Mouse (Mus musculus) heart, postnatal 36 days (tissue): ENCODE measurements around the gene Asphd1. TPM values are rescaled to one million over a fixed set of nuclear protein-coding genes. Genes with fewer than 3 reads are reported as not detected.
A peak's percentile ranks its signal among the peaks of the same experiment; 100 is the strongest.
"Not testable (repeated sequence)": the region's sequence is repeated elsewhere in the genome, so short reads cannot be mapped to it uniquely, and the experiment has no call there.

Experiments used
- DNase-seq, 2 experiments: peaks; one replicate each; pipeline ENCODE4 v3.0.0; 2021 to 2022
- intact Hi-C: fragments of 180-260 bp; cut with DNase I; formaldehyde crosslinking; loops from one replicate; pipeline ENCODE4 v1.15.1; 2025
- total RNA-seq, 2 experiments: library from RNA; stranded (reverse); gene quantifications; 2 replicates each; pipeline ENCODE4 v1.2.3; 2021

Asphd1 gene
- total RNA-seq, 2 experiments from 2014 or later = not detected

DNA sequence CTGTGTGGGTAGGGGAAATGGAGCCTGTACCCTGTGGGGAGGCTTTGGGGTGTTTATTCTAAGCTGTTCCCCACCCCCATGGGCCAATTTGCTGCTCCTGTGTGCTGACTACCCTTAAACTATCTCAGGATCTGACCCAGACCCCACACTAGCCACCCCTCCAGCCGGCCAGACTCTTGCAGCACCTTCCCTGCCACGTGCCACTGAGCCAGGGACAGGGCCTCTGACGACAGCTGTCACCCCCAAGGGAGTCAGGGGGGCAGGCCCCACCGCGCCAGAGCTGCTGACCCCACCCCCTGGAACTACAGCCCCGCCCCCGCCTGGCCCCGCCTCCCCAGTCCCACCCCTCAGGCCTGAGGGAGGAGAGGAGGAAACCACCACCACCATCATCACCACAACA is 3.3 kb upstream of the Asphd1 start:
- no peak for DNase-seq
- intact Hi-C loops = no loop called here

DNA sequence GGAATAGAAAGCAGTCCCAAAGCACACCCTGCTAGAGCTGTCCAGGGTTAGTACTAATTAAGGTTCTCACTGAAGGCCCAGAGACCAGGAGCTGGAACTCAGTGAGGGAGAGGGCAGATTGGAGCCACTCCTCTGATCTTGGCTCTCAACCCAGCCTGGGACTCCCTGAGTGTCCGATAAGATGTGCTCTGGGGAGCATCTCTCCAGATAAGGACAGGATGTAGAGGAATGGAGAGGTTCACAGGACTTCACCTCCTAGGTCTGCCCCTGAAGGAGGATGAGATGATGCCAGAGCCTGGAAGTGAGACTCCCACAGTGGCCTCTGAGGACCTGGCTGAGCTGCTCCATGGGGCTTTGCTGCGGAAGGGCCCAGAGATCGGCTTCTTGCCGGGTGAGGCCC is 2.4 kb upstream of the Asphd1 start:
- intact Hi-C loops = no loop called here
- DNase-seq = no peak

DNA sequence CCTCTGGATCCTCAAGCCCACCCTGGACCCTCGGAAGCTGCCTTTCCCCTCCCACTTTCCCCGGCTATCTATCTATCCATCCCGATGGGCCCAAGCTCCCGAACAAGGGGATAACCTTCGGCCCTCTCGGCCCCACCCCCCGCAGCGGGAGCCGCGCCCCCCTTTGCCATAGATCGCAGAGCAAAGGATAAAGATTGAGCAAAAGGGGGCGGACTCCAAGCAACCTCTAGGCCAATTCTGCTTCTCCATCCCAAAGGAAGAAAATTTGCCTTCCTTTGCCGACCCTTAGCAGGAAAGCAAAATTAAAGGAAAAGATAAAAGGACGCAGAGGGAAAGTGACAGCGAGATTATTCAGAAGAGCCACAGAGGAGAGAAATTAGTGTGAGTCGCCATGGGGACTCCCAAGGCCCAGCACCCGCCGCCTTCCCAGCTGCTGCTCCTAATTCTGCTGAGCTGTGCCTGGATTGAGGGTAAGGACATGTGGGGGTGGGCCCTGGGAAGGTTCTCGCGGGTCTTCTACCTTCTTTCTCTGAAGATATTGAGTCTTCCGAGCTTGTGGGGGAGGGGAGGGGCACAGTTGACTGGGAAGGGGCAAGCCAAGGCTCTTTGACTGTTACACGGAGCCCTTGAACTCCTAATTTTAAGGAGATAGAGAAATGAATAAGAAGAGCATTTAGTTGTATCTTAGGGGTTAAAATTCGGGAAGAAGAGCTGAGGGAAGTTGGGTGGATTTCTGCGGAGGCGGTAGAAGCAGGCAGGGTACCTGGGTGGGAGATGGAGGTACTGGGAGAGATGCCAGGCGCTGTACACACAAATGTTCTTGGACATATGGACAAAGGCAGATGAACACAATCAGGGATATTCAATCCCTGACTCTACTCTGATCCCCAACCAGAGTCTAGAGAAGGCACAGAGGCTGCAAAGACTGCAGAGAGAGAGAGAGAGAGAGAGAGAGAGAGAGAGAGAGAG is 1.5 kb upstream of the Asphd1 start:
- intact Hi-C loops = loop anchor here (1.0 kb wide), 1 partner anchor 24 kb away; the partner anchor contains the start of gene Cdipt
- DNase-seq = no peak

DNA sequence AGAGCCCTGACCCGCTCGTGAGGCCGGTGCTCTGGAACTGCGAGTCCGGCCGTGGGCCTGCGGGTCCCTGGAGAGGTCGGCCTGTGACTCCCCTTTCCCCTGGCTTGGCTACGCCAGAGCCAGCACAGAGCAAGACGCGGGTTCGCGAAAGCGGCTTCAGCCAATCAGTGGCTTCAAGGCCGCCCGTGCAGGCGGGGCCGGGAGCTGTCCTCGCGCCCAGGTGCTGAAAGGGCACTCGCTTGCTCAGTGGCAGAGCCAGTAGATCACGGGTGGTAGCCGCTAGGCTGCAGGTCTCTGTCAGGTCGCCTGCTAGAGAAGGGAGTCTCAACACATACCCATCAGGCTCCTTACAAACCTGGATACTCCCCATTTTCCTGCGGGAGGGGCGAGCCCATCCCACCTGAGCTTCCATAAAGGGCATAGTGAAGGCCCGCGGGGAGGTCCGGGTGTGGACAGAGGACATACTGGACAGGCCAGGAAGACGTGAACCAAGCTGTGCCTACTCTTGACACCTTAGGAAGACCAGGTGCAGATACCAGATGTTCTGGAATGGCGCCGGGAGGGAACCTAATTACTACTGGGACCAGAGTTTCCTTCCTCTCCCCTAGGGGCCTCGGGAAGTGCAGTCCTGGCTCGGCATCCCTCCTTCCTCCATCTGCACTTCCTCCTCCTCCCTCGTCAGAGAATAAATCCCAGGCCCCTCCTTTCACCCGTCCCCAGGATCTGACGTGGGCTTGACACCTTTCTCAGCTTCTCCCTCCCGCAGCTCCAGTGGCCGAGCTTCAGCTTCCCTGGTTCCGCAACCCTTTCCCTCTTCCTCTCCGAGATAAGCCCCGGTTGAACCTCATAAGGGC is 638 bp upstream of the Asphd1 start, which contains the start of gene Sez6l2:
TSS of gene Sez6l2 (plus strand) at position 771 of the 854 bp plus-strand sequence.
- peak; percentile 90 to 95 for DNase-seq
- intact Hi-C loops = loop anchor here (1.0 to 5.0 kb wide), 4 partner anchors 21 to 155 kb away; partner anchors contain the start of genes Cdipt and Kctd13

DNA sequence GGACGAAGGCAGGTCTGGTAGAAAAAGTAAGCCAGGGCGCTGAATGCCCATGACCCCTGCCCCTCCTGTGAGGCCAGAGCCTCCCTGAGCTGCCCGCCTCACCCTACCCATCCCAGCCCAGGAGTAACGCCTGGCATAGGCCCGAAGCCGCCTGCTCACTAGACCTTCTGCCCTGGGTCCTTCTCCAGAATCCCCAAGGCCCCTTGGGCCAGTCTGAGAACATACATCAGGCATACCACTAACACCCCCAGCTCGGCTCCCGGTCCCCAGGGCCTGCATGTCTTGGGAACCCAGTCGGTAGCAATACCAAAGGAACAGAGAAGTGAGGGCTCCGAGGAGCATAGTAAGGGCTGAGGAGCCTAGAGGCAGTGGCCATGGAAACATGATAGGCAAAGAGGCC is 756 bp downstream of the Asphd1 start:
- intact Hi-C loops = loop anchor here (2.0 to 5.0 kb wide), 3 partner anchors 20 to 156 kb away; partner anchors contain the start of gene Kctd13
- no peak for DNase-seq

DNA sequence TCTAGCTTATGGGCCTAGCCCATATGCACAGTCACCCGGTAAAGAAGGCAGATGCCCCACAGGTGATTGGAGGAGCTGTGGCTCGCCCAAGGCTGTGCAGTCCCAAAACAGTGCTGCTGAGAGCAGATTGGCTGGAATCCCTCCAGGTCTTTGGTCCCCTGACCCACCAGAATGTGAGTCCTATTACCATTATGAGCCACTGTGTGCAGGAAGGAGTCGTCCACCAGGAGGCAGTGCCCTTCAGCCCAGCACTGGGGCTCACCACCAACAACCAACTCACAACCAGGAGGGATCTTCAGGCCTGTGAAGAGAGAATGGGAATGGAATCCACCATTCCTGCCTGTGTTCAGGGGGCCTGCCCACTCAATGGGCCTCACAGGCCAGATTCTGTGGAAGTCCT is 2.9 kb downstream of the Asphd1 start:
- intact Hi-C loops = loop anchor here (5.0 kb wide), 1 partner anchor 51 kb away; no protein-coding TSS in a partner anchor
- peak; percentile 18 to 24 for DNase-seq

DNA sequence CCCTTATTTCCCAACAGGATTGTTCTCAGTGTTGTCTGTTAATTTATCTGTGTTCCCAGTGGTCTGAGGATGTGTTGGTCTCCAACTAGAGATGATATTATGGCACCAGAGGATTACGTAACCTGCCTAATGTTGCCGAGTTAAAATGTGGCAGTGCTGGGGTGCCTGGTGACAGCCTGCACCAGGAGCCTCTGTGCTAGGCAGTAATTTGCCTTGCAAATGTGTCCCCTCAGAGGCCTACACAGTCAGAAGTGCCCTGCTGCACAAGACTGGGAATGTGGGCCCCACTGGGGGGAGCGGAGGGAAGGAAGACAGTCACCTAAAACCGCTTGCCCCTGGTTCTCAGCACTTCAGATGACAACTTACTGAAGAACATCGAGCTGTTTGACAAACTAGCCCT is 7.6 kb downstream of the Asphd1 start:
- intact Hi-C loops = no loop called here
- DNase-seq = no peak

DNA sequence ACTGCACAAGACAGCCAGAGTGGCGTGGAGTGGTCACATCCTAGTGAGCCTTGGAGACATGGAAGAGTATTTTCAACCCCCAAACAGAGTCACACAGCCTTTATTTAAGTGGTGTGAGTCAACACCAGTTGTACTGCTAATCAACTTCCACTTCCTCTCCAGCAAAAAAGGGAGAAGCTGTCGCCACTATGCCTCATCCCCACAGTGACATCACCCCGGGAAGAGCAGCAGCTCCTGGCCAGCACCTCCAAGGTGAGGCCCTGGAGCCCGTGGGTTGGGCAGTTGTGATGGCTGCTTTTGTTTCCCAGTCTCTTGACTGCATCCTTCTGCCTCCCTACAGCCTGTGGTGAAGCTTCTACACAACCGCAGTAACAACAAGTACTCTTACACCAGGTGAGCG is 8.2 kb downstream of the Asphd1 start:
- no peak for DNase-seq
- intact Hi-C loops = no loop called here

DNA sequence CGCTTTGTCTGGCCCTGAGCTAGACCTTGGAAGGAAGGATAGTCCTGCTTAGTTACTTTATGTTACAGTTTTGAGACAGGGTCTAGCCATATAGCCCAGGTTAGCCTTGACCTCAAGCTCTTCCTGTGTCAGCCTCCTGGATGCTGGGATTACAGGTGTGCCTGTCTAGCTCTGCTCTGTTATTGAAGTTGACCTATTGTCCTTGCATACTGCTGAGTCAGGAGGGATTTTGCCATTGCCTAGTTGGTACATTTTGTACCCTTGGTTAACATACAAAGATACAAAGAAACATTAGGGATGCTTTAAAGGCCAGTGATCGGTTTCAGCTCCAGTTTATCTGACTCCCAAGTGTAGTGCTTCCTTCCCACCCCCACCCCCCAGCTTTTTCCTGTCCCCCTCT is 16.7 kb downstream of the Asphd1 start:
- intact Hi-C loops = no loop called here
- DNase-seq = no peak

DNA sequence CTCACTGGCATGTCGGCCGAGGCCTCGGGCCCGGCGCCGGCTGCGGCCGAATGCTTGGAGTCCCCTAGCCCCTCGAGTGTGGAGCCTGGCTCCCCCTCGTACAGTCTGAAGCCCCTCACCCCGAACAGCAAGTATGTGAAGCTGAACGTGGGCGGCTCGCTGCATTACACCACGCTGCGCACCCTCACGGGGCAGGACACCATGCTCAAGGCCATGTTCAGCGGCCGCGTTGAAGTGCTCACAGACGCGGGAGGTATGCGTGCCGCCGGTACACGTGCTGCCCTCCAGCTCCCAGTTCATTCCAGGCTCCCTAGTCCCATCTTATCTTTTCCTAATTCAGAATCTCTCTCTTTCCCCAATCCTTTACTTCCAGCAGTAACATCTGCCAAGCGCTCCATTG is 20.3 kb downstream of the Asphd1 start:
- no peak for DNase-seq

DNA sequence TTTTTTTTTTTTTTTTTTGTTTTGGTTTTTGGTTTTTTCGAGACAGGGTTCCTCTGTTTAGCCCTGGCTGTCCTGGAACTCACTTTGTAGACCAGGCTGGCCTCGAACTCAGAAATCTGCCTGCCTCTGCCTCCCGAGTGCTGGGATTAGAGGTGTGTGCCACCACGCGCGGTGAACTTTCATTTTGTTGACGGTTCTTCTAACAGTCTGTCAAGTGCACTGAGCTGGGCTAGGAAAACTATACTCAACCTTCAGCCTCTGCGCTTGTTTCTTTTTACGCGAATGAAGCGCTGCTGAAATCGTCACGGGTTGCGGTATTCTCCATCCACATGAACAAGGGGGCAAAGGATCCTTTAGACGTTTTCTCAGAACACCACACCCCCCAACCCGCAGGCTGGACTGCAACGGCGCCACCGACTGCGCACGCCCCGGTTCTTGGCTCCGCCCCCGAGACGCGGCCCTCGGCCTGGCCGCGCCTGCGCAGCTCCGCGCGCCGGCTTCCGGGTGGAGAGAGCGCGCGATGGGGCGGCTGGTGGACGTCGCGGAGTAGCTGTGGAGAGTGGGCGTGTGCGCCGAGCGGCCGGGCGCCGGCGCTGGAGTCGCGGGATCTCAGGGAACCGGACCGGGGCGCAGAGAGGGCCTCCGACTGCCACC is 20.9 kb downstream of the Asphd1 start, which contains the start of gene Kctd13:
TSS of gene Kctd13 (plus strand) at position 496 of the 654 bp plus-strand sequence.
- intact Hi-C loops = loop anchor here (2.0 to 5.0 kb wide), 4 partner anchors 20 to 68 kb away; partner anchors contain the start of genes Asphd1 and Hirip3
- peak; percentile 93 to 95 for DNase-seq

More for the DNA sequence above, 20.3 kb downstream of the Asphd1 start:
- intact Hi-C loops = loop anchor here (2.0 to 5.0 kb wide), 4 partner anchors 20 to 68 kb away; partner anchors contain the start of genes Asphd1 and Hirip3

DNA sequence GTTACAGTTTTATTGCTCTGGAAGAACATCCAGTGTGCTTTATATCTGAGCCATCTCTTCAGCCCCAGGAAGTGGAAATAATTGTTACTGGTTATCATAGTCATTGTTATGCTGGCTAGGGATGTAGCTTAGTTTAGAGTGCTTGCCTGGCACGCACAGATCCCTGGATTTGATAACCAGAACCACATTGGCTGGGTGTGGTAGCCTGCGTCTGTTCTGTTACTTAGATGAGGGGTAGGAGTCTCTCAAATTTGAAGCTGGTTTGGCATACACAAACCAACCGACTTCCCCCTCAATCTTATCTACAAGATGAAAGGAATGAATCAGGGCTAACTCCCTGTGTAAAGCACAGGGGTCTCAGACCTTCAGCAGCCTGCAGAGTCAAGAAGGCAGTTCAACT is 23.1 kb downstream of the Asphd1 start:
- intact Hi-C loops = loop anchor here (5.0 kb wide), 1 partner anchor 39 kb away; no protein-coding TSS in a partner anchor
- DNase-seq = no peak

DNA sequence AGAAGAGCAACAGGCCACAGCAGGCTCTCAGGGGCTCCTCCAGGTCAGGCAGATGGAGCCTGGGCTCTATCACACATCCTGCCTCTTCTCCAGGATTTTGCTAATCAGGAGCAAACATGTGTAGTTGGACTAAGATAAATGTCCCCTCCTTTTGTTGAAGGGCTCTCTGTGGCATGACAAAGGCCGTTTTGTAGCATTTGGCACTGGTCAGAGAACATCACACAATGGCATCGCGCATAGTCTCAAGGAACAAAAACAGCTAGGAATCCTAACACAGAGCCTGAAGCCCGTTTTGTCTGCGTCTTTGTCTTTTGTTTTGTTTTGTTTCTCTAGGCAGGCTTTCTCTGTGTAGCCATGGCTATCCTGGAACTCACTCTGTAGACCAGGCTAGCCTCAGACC is 25.4 kb downstream of the Asphd1 start:
- intact Hi-C loops = no loop called here
- DNase-seq = no peak

DNA sequence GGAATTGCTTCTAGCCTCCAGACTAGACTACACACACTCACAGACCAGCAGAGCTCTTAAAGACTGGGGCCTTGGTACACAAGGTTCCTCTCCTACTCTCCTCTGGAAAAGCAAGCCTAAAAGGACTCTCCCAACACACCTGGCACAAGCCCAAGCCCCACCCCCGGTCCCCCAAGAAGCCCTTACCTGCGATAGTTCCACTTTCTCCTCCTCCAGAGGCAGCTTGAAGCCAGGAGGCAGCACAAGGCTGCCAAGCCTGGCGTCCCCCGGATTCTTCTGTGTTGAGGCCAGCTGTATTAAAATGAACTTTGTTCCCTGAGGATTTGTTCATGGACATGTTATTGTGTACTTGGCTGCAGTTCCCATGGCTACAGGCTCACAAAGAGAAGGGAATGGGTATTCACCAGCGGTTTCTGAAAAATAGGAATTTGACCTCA is 26.7 kb downstream of the Asphd1 start, which contains the start of gene Tmem219:
TSS of gene Tmem219 (minus strand) at position 294 of the 437 bp plus-strand sequence.
- intact Hi-C loops = no loop called here
- DNase-seq = peak; percentile 55

DNA sequence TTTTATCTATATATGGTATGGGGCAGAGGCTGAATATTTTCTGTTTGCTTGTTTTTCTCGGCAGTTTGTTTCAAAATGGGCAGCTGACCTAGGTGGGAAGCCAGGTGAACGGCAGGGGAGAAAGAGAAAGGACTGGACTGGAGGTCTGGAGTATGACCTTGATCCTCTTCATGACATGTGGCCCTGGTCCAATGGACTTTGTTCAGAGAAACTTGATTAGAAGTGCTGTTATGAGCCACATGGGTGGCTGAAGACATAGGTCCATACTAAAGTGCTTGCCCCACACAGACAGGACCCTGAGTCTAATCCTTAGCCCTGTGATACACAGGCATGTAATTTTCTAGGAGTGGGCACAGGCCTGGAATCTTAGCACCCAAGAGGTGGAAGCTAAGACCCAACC is 27.8 kb downstream of the Asphd1 start:
- intact Hi-C loops = no loop called here
- DNase-seq = no peak

DNA sequence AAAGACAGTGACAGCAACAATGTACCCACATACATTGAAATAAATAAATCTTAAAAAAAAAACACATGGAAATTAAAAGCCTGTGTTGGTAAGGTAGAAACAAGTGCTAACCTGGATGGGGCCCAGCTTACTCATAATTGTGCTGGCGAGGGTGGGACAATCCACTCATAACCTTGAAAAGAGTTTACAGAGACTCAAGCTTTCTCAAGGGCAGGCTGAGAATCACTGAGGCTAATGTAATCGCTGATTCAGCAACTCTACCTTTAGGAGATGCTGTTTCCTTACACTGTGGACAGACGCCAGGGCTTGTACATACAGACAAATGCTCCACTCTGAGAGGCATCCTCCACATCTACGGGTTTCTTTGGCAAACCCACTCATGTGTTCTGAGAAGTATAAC is 29.4 kb downstream of the Asphd1 start:
- DNase-seq = no peak
- intact Hi-C loops = no loop called here

DNA sequence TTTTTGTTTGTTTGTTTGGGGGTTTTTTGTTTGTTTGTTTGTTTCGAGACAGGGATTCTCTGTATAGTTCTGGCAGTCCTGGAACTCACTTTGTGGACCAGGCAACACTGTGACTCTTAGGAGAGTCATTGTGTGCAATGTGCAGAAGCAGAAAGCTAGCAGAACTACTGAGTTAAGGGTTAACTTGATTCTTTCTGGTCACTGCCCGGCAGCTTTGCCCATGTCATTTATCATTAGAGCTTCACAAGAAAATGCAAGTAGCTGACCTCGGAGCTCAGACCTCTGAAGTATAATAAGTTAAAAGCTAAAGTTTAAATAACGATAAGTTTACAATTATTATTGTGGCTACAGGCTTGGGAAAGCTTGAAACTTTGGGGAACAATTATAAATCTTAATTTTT is 31.0 kb downstream of the Asphd1 start:
- DNase-seq, intact Hi-C loops: not testable (repeated sequence)

DNA sequence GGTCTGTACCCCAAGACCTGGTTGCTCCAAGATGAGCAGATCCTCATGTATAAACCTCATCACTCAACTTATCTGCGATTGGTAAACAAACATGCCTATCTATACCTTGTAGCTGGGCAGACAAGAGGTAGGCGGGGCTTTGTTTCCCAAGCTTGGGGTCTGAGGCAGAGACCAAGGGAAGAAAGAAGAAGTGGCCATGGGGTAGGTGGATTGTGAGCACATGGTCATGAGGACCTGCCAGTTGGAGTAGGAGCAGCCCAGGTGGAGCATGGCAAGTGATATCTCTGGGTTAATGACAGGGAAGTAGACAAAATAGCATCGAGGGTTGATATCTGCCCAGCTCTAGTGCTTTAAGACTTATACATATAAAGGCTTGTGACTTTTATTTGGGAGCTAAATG is 34.5 kb downstream of the Asphd1 start:
- intact Hi-C loops = no loop called here
- no peak for DNase-seq

DNA sequence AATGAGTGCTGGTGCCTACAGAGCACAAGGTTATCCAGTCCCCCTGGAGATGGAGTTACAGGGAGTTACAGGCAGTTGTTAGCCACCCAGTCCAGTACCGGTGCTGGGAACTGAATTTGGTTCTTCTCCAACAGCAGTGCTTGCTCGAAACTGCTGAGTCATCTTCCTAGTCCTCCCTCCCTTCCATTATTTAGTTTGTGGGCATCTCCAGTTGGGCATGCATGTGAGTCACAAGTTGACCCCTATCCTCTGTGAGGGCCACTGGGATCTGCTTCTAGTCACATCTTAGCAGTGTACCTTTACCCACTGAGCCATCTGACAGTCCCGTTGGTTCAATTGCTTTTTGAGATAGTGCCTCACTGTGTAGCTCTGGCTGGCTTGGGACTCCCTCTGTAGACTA is 43.8 kb downstream of the Asphd1 start:
- intact Hi-C loops = no loop called here
- no peak for DNase-seq

DNA sequence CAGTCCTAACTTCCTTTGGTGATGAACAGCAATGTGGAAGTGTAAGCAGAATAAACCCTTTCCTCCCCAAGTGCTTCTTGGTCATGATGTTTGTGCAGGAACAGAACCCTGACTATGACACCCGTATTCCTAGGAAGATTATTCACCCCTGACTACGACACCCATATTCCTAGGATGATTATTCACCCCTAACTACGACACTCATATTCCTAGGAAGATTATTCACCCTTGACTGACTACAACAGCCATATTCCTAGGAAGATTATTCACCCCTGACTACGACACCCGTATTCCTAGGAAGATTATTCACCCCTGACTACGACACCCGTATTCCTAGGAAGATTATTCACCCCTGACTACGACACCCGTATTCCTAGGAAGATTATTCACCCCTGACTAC is 49.6 kb downstream of the Asphd1 start:
- intact Hi-C loops = loop anchor here (5.0 kb wide), 2 partner anchors 37 to 128 kb away; partner anchors contain the start of genes Hirip3, Ino80e and Maz
- DNase-seq = not testable (repeated sequence)
